Mouse (Mus musculus) frontal cortex, postnatal 25 days (tissue): ENCODE measurements around the gene Mettl27.
A peak's percentile ranks its signal among the peaks of the same experiment; 100 is the strongest.
"Not testable (repeated sequence)": the region's sequence is repeated elsewhere in the genome, so short reads cannot be mapped to it uniquely, and the experiment has no call there.

Experiments
- DNase-seq, 2 experiments: peaks; one replicate each; pipeline ENCODE4 v3.0.0; 2022; ENCODE audit warnings: low spot score in 2 of 2

Mettl27 gene

GRCm38 (mm10) chr5:134951053-134951884 is 19.1 kb downstream of the Mettl27 start:
- no peak for DNase-seq

GRCm38 (mm10) chr5:134955491-134955890 is 23.3 kb downstream of the Mettl27 start:
- no peak for DNase-seq

GRCm38 (mm10) chr5:134959114-134959513 is 26.9 kb downstream of the Mettl27 start:
- DNase-seq, result no peak

- DNase-seq, result no peak
These were observed 28.3 kb downstream of the Mettl27 start for GRCm38 (mm10) chr5:134960430-134960829.

GRCm38 (mm10) chr5:134961519-134961918 is 29.4 kb downstream of the Mettl27 start:
- DNase-seq, result no peak

- DNase-seq, result no peak
These were observed 31.4 kb downstream of the Mettl27 start for GRCm38 (mm10) chr5:134963546-134963945.

- DNase-seq, result not testable (repeated sequence)
These were observed 32.5 kb downstream of the Mettl27 start for GRCm38 (mm10) chr5:134964655-134965054.

- DNase-seq, result peak; percentile 53 to 61
These were observed 33.3 kb downstream of the Mettl27 start for GRCm38 (mm10) chr5:134965473-134965851.

GRCm38 (mm10) chr5:134965852-134966821 is 34.0 kb downstream of the Mettl27 start:
- peak in 1 of 2 experiments; percentile 4 for DNase-seq

- DNase-seq, result no peak
These were observed 35.2 kb downstream of the Mettl27 start for GRCm38 (mm10) chr5:134967164-134967944.

GRCm38 (mm10) chr5:134970671-134971070 is 38.5 kb downstream of the Mettl27 start:
- DNase-seq, result no peak

- DNase-seq, result no peak
These were observed 40.9 kb downstream of the Mettl27 start for GRCm38 (mm10) chr5:134973081-134973480.

- no peak for DNase-seq
These were observed 41.4 kb downstream of the Mettl27 start for GRCm38 (mm10) chr5:134973526-134973925.

- DNase-seq, result no peak
These were observed 42.1 kb downstream of the Mettl27 start for GRCm38 (mm10) chr5:134974294-134974693.

- DNase-seq, result no peak
These were observed 42.8 kb downstream of the Mettl27 start for GRCm38 (mm10) chr5:134974921-134975320.

- DNase-seq, result no peak
These were observed 44.0 kb downstream of the Mettl27 start for GRCm38 (mm10) chr5:134976164-134976563.

- DNase-seq, result no peak
These were observed 44.5 kb downstream of the Mettl27 start for GRCm38 (mm10) chr5:134976577-134977250.

GRCm38 (mm10) chr5:134977837-134978236 is 45.7 kb downstream of the Mettl27 start:
- DNase-seq, result no peak

GRCm38 (mm10) chr5:134981149-134981548 is 49.0 kb downstream of the Mettl27 start:
- no peak for DNase-seq

- DNase-seq, result no peak
These were observed 50.9 kb downstream of the Mettl27 start for GRCm38 (mm10) chr5:134983111-134983510.

- no peak for DNase-seq
These were observed 51.6 kb downstream of the Mettl27 start for GRCm38 (mm10) chr5:134983771-134984170.
